Mouse (Mus musculus) lung, postnatal 0 days (tissue): ENCODE measurements around the gene Zfand3. TPM values are rescaled to one million over a fixed set of nuclear protein-coding genes. Genes with fewer than 3 reads are reported as not detected.

ENCODE experiments used
- ATAC-seq: fragments of 200-750 bp; cut with Nextera tagmentation; 2 replicates; pipeline ENCODE4 v1.8.0; 2017; ENCODE audit warnings: moderate library complexity
- DNase-seq: peaks from one replicate; pipeline ENCODE4 v3.0.0-alpha.2; 2016; ENCODE audit warnings: low spot score
- H3K27ac ChIP-seq: fragments of 300-500 bp; sonication (generic); 2 replicates; pipeline ENCODE4 v1.5.1; 2014; ENCODE audit warnings: antibody characterized with exemption, mild to moderate bottlenecking, low read length, mixed read lengths
- H3K27me3 ChIP-seq: fragments of 300-500 bp; sonication (generic); replicated peaks from 2 replicates; pipeline ENCODE4 v1.6.1; 2014; ENCODE audit warnings: low read length, mixed read lengths; ENCODE audit not compliant: insufficient read depth
- H3K36me3 ChIP-seq: fragments of 300-500 bp; sonication (generic); 2 replicates; pipeline ENCODE4 v1.6.1; 2014; ENCODE audit warnings: low read length, mixed read lengths; ENCODE audit not compliant: insufficient read depth
- H3K4me1 ChIP-seq: fragments of 300-500 bp; sonication (generic); 2 replicates; pipeline ENCODE4 v1.6.1; 2014; ENCODE audit warnings: antibody characterized with exemption, low read depth, low read length, mixed read lengths; ENCODE audit not compliant: insufficient read depth
- H3K4me2 ChIP-seq: fragments of 300-500 bp; sonication (generic); replicated peaks from 2 replicates; pipeline ENCODE4 v1.6.1; 2014; ENCODE audit warnings: low read depth, mild to moderate bottlenecking, low read length, moderate library complexity, mixed read lengths
- H3K4me3 ChIP-seq: fragments of 300-500 bp; sonication (generic); 2 replicates; pipeline ENCODE4 v1.5.1; 2014; ENCODE audit warnings: low read depth, low read length
- H3K9ac ChIP-seq: fragments of 300-500 bp; sonication (generic); replicated peaks from 2 replicates; pipeline ENCODE4 v1.6.1; 2014; ENCODE audit warnings: low read depth, mild to moderate bottlenecking
- H3K9me3 ChIP-seq: fragments of 300-500 bp; sonication (generic); 2 replicates; pipeline ENCODE4 v1.6.1; 2016; ENCODE audit warnings: low read length, mixed read lengths
- CTCF ChIP-seq: IDR thresholded peaks from 2 replicates; pipeline ENCODE4 v1.5.1; 2016; ENCODE audit warnings: antibody characterized with exemption, mild to moderate bottlenecking
- EP300 ChIP-seq: IDR thresholded peaks from 2 replicates; pipeline ENCODE4 v1.6.1; 2016; ENCODE audit warnings: antibody characterized with exemption, mild to moderate bottlenecking, control low read depth
- WGBS: fragments of 180-500 bp; shearing (Covaris S2); extraction: QIAGEN DNeasy Blood & Tissue Kit; methylation state at CpG from one replicate; pipeline ENCODE4 v1.1.7; 2014; 5-methylcytosine and 5-hydroxymethylcytosine counted together
- polyA plus RNA-seq: library from polyadenylated mRNA; unstranded; fragments of >200 nt; fragmentation: Nextera tagmentation; extraction: Ambion mirVana; gene quantifications from 2 replicates; pipeline ENCODE4 v1.2.1, GENCODE M21; 2015

Gene Zfand3
- polyA plus RNA-seq, 1 experiment from 2014 or later: 52.1 TPM

DNA sequence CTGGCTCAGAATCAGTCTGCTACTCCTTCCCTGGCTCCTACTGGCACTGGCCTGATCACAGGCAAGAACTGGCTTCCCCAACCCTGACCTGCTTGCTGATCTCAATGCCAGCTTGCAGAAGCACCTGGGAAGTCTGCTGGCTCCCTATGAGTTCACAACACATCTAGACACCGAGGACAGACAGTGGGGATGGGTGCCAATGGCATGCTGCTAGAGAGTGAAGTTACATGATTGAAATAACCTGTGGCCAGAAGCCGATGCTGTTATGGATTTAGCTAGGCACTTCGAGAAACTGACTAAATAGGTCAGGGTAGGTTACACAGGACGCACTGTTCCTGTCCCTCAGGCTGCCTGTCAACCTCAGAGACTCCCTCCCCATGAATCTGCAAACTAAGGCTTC is 236.1 kb downstream of the Zfand3 start:
- no peaks in the 10 kb centered on the region for H3K9me3 ChIP-seq
- WGBS: 80% methylated on average over 4 of the region's 4 CpGs

DNA sequence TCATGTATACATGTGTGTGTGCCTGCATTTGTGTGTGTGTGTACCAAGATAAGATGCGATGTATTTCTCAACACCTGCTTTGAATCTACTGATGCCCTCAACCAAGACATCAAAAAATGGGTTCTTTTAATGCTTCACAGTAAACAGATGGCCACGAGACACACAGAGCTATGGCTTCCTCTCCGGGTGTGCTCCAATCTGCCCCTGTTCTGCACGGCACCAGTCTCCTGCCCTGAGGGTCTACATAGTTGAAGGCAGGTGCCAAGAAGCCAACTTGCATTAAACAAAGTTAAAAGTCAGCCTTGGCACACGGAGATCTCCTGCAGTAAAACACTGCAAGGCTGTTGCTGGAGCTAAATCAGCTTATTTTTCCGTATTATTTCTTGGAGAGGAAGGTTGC is 236.5 kb downstream of the Zfand3 start:
- no peak overlapping the region for H3K4me3 ChIP-seq
- no peak overlapping the region for H3K27ac ChIP-seq
- no peaks in the 10 kb centered on the region for H3K27me3 ChIP-seq
- TF ChIP-seq EP300 (no peak), CTCF (no peak)
- 76% methylated on average over 6 of the region's 6 CpGs for WGBS
- H3K4me2 ChIP-seq: no peak overlapping the region
- ATAC-seq (no peak), DNase-seq (no peak)
- H3K9me3 ChIP-seq: no peaks in the 10 kb centered on the region
- H3K4me1 ChIP-seq: peaks cover 16% of the 10 kb centered on the region
- no peaks in the 10 kb centered on the region for H3K36me3 ChIP-seq
- H3K9ac ChIP-seq: no peak overlapping the region

More for the DNA sequence above, 236.1 kb downstream of the Zfand3 start:
- TF ChIP-seq EP300 (no peak), CTCF (no peak)
- H3K4me3 ChIP-seq: no peak overlapping the region
- no peak overlapping the region for H3K9ac ChIP-seq
- H3K36me3 ChIP-seq: no peaks in the 10 kb centered on the region
- H3K4me1 ChIP-seq: peaks cover 16% of the 10 kb centered on the region
- DNase-seq: no peak
- no peaks in the 10 kb centered on the region for H3K27me3 ChIP-seq
- H3K27ac ChIP-seq: no peak overlapping the region
- no peak overlapping the region for H3K4me2 ChIP-seq
- ATAC-seq: no peak

DNA sequence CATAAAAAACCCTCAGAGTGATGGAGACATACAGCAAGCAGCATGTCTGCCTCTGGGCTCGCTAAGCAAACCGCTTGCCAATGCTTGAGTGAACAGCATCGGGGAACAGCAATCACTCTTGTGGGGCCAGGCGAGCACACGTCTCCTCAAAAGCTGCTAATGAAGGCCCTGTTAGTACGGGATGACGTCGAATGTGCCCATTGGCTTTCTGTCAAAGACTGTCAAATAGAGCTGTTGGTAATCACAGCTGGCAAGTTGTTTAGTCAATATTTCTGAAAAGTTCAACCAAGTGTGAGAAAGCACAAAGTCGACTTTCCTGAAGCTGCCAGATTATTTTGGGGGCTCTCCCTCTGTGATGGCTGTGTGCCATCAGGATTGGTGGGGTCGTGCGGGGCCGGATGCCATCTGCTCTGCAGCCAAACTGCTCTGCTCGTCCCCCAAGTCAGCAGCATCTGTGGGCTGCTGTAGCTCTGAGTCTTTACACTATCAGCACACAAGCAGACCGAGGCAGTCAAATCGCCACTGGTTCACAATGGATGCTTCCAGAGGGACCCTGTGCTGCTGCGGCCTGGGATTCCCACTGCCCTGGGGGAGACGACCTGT is 237.3 kb downstream of the Zfand3 start:
- Histone ChIP-seq H3K9ac (no peak overlapping the region), H3K4me1 (peaks cover 16% of the 10 kb centered on the region), H3K4me3 (no peak overlapping the region), H3K27ac (no peak overlapping the region), H3K9me3 (no peaks in the 10 kb centered on the region), H3K4me2 (no peak overlapping the region), H3K27me3 (no peaks in the 10 kb centered on the region), H3K36me3 (no peaks in the 10 kb centered on the region)
- WGBS: 61% methylated on average over 17 of the region's 17 CpGs
- DNase-seq (peak; percentile 32), ATAC-seq (no peak; the same call in 1 of the 2 replicates)
- TF ChIP-seq CTCF (no peak), EP300 (no peak)

DNA sequence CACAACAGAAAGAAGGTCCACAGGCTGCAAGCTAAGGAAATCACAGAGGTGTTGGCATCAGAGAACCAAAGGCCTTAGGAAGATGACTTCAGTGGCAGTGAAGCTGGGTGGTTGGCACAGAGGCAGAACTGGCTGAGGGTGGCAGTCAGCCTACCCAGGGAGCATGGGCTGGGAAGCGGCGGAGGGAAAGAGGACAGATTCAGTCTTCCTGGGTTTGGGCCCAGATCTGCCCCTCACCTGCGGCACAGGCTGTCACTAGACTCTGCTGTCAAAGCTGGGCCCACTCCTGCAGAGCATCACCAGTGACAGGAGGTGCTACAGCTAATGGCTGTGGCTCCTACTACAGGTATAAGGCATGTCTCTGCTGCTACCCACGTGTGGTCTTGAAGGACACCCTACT is 238.1 kb downstream of the Zfand3 start:
- Histone ChIP-seq H3K4me1 (peaks cover 16% of the 10 kb centered on the region), H3K27ac (no peak overlapping the region), H3K4me3 (no peak overlapping the region), H3K36me3 (no peaks in the 10 kb centered on the region), H3K9ac (no peak overlapping the region), H3K4me2 (no peak overlapping the region), H3K9me3 (no peaks in the 10 kb centered on the region), H3K27me3 (no peaks in the 10 kb centered on the region)
- TF ChIP-seq EP300 (no peak), CTCF (no peak)
- 93% methylated on average over 4 of the region's 4 CpGs for WGBS
- ATAC-seq (no peak), DNase-seq (no peak)

DNA sequence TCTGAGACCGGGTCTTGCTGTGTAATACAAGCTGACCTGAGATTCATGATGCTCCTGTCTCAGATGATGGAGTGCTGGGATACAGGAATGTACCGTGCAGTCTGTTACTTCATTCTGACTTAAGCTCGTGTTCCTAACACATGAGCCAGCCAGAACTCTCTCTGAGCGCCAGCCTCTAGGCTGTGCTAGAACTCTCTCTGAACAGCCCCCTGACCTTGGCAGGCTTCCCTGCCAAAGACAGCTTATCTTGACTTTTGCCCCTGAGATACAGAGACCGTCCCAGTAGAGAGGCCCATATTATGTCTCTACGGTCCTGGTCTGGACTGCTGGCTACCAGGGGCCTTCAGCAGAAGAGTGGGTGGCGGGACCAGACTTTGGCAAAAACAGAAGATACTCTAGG is 239.0 kb downstream of the Zfand3 start:
- TF ChIP-seq EP300 (no peak), CTCF (no peak)
- ATAC-seq (no peak), DNase-seq (no peak)
- no peaks in the 10 kb centered on the region for H3K9me3 ChIP-seq
- no peak overlapping the region for H3K4me3 ChIP-seq
- H3K4me1 ChIP-seq: peaks cover 13% of the 10 kb centered on the region
- WGBS: 59% methylated on average over 7 of the region's 7 CpGs
- no peak overlapping the region for H3K4me2 ChIP-seq
- no peaks in the 10 kb centered on the region for H3K27me3 ChIP-seq
- no peaks in the 10 kb centered on the region for H3K36me3 ChIP-seq
- no peak overlapping the region for H3K27ac ChIP-seq
- no peak overlapping the region for H3K9ac ChIP-seq

DNA sequence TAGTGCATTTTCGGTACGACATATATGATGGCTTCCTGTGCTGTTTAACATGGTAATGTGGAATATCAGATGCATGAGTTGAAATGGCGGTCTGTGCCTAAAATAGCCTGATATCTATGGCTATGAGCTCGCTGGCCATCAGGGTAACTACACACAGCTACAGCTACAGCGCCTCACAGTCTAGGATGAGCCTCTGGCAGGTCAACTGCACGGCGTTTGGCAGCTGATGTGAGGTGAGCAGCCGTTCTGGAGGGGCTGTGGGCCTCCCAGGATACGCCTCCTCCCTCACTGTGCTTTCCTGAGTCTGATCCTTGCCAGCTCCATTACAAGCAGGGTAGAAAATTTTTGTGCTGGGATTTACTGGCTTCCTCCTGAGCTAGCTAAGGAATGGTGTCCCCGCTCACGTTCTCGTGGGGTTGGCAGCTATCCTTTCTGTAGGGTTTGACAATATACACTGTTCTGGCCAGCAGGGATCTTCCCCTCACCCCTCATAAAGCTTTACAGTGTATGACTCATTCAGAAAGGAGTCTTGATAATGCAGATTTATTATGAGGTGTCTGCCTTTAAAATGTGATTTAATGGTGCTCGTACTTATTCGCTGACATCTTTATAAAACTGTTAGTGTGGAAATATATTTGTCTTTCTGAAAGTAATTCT is 240.2 kb downstream of the Zfand3 start:
- no peak for ATAC-seq

More for the DNA sequence above, 240.2 kb downstream of the Zfand3 start:
- no peaks in the 10 kb centered on the region for H3K9me3 ChIP-seq
- no peak overlapping the region for H3K4me3 ChIP-seq
- WGBS: 80% methylated on average over 14 of the region's 14 CpGs
- peaks cover 5% of the 10 kb centered on the region; the same call in 1 of the 2 replicates for H3K4me1 ChIP-seq
- DNase-seq: no peak
- no peak overlapping the region for H3K9ac ChIP-seq
- no peak for TF ChIP-seq CTCF
- no peak for TF ChIP-seq EP300
- H3K27ac ChIP-seq: no peak overlapping the region
- no peaks in the 10 kb centered on the region for H3K27me3 ChIP-seq
- no peaks in the 10 kb centered on the region for H3K36me3 ChIP-seq
- no peak overlapping the region for H3K4me2 ChIP-seq
